ENCODE assay signal across 11 mouse cellular contexts in the genomic region with DNA sequence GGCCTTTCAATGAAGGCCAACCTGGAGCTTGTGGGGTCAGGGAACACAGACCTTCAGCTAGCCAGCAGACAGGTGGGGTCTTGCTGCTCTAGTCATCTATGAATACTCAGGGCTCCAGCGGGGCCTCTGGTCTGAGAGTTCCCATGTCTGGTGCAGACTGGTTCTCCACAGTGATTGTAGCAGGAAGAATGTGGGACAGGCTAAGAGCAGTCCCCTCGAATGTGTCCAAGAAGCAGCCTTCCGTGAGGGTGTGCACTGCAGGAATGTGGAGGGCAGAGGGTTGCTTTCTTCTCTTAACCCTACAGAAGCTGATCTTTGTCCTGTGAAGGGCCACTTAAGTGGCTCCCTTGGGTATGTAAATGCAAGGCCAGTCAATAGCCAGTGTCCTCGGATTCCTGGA.
"Had no signal": no experiment of that assay in that cellular context is flagged by ENCODE, and none has a peak within 500 bp of the region (broad histone marks: within the 10 kb centered on the region; RNA-seq: fewer than 3 reads in every experiment).

No protein-coding gene starts in this region.

- H3K9me3 ChIP-seq: limb, embryonic 10.5 days; liver, embryonic 15.5 days; stomach, embryonic 15.5 days had no signal

- H3K4me2 ChIP-seq: liver, embryonic 11.5 days; liver, embryonic 15.5 days; stomach, embryonic 15.5 days had no signal

- H3K36me3 ChIP-seq: limb, embryonic 10.5 days; liver, embryonic 15.5 days; stomach, embryonic 15.5 days had no signal

- H3K27ac ChIP-seq: hindbrain, postnatal 0 days; left cerebral cortex, adult 2 months; limb, embryonic 10.5 days; liver, embryonic 15.5 days; stomach, embryonic 15.5 days had no signal

- H3K4me3 ChIP-seq: left cerebral cortex, adult 2 months; limb, embryonic 10.5 days; liver, embryonic 15.5 days; stomach, embryonic 15.5 days had no signal

- H3K4me1 ChIP-seq: liver, embryonic 15.5 days; stomach, embryonic 15.5 days had no signal

- H3K9ac ChIP-seq: liver, embryonic 15.5 days; stomach, embryonic 15.5 days had no signal

- DNase-seq: kidney, adult 2 months; lung, adult 2 months; right cerebral cortex, postnatal 14 days; thymus, adult 2 months; thymus, postnatal 25 days had no signal

- ATAC-seq: hindbrain, postnatal 0 days had no signal
